In genomic region chr7:16192315-16192714, GRCm38 (mm10) we compare ENCODE assay signal across 8 mouse cellular contexts. TPM values are rescaled to one million over a fixed set of nuclear protein-coding genes. Genes with fewer than 3 reads are reported as not detected.
DNase-seq lines count a peak whose midpoint lies in the region; ATAC-seq and TF ChIP-seq lines count a peak whose summit lies in the region.

No protein-coding gene starts in this region.

- no peaks in the 10 kb centered on the region for H3K9me3 ChIP-seq in G1E (replicated peaks)
- no peaks in the 10 kb centered on the region for H3K9me3 ChIP-seq in forebrain, embryonic 14.5 days (replicated peaks; ENCODE audit: control insufficient read depth, low read length)
- no peaks in the 10 kb centered on the region for H3K9me3 ChIP-seq in hindbrain, embryonic 13.5 days

- no peak overlapping the region for H3K4me2 ChIP-seq in forebrain, embryonic 14.5 days (ENCODE audit: low read length)
- no peak overlapping the region for H3K4me2 ChIP-seq in hindbrain, embryonic 13.5 days

- no peak for ATAC-seq in G1E (ENCODE audit: extremely low read depth, insufficient number of reproducible peaks, low FRiP score, poor library complexity, severe bottlenecking)
- ATAC-seq in forebrain, embryonic 14.5 days, result peak; percentile 72
- ATAC-seq in hindbrain, embryonic 13.5 days (ENCODE audit: low FRiP score), result peak; percentile 60

- TF ChIP-seq CTCF in G1E (IDR thresholded peaks at IDR 0.05; ENCODE audit: low read depth, low read length), result peak; percentile 61

- no peak overlapping the region for H3K4me3 ChIP-seq in G1E (ENCODE audit: low read depth, low read length)
- H3K4me3 ChIP-seq in forebrain, embryonic 14.5 days (ENCODE audit: low read depth, low read length), result no peak overlapping the region
- no peak overlapping the region for H3K4me3 ChIP-seq in hindbrain, embryonic 13.5 days

- H3K27me3 ChIP-seq in G1E (ENCODE audit: insufficient read depth, low read length), result peaks cover 8% of the 10 kb centered on the region; the same call in 1 of the 2 replicates
- H3K27me3 ChIP-seq in forebrain, embryonic 14.5 days (replicated peaks; ENCODE audit: control insufficient read depth, insufficient read depth, low read length), result no peaks in the 10 kb centered on the region
- peaks cover 6% of the 10 kb centered on the region; the same call in 1 of the 2 replicates for H3K27me3 ChIP-seq in hindbrain, embryonic 13.5 days

- peaks cover 7% of the 10 kb centered on the region for H3K4me1 ChIP-seq in G1E (ENCODE audit: insufficient read depth, low read depth, low read length)
- H3K4me1 ChIP-seq in forebrain, embryonic 14.5 days (ENCODE audit: control insufficient read depth, insufficient read depth, low read length), result no peaks in the 10 kb centered on the region
- 0 out of 2 replicates have a peak, but pooled peaks cover 3% of the 10 kb centered on the region for H3K4me1 ChIP-seq in hindbrain, embryonic 13.5 days (replicated peaks)

- no peak overlapping the region for H3K27ac ChIP-seq in forebrain, embryonic 14.5 days (ENCODE audit: low read depth, low read length)
- H3K27ac ChIP-seq in hindbrain, embryonic 13.5 days, result no peak overlapping the region

- peaks cover 13% of the 10 kb centered on the region for H3K36me3 ChIP-seq in G1E (replicated peaks)
- H3K36me3 ChIP-seq in forebrain, embryonic 14.5 days (ENCODE audit: control insufficient read depth, insufficient read depth, low read length), result peaks cover 6% of the 10 kb centered on the region
- H3K36me3 ChIP-seq in hindbrain, embryonic 13.5 days, result peaks cover 22% of the 10 kb centered on the region

- DNase-seq in G1E (ENCODE audit: low spot score), result peak; percentile 37
- DNase-seq in c-Kit-positive CD71-positive TER-119-positive erythroid progenitor cells, embryonic 14.5 days (ENCODE audit: low spot score), result peak; percentile 71
- peak; percentile 87 for DNase-seq in forebrain, embryonic 14.5 days (ENCODE audit: low spot score)
- DNase-seq in layer of hippocampus, postnatal 14 days (ENCODE audit: low spot score in 2 of 2), result peak; percentile 82 to 88
- DNase-seq in lung, postnatal 4 days, result peak; percentile 62 to 81
- peak; percentile 86 for DNase-seq in right cerebral cortex, adult 2 months (ENCODE audit: low spot score in 2 of 2)
- DNase-seq in urinary bladder, postnatal 10 days (ENCODE audit: low spot score), result peak; percentile 45

- H3K9ac ChIP-seq in forebrain, embryonic 14.5 days (ENCODE audit: low read length), result no peak overlapping the region
- 0 out of 2 replicates have a peak overlapping the region, but pooled peaks have one; percentile 19 for H3K9ac ChIP-seq in hindbrain, embryonic 13.5 days

- 16% methylated on average over 5 of the region's 5 CpGs for WGBS in forebrain, embryonic 14.5 days
- 18% methylated on average over 5 of the region's 5 CpGs for WGBS in hindbrain, embryonic 13.5 days

RNA-seq across cellular contexts. Expression of gene Meis3, which starts 17.4 kb away (rescaled TPM):
- total RNA-seq in G1E (2014; fragmentation: Nextera tagmentation) (0.60 and 3.6 TPM in 2 replicates), G1E (2017) (1.9 and 2.2 TPM in 2 replicates)
- polyA plus RNA-seq in G1E (2012), result 1.8 and 2.6 TPM in 2 replicates
- polyA plus RNA-seq in forebrain, embryonic 14.5 days (2014; fragmentation: Nextera tagmentation; extraction: Ambion mirVana), result 88.8 and 97.6 TPM in 2 replicates
- 147 and 160 TPM in 2 replicates for polyA plus RNA-seq in hindbrain, embryonic 13.5 days (2015; fragmentation: Nextera tagmentation; extraction: Ambion mirVana)
- 10 to 100 TPM; 38.0 to 42.5 TPM for total RNA-seq in layer of hippocampus, postnatal 14 days (2021)

RNA-seq across cellular contexts. Expression of gene Dhx34, which starts 29.5 kb away (rescaled TPM):
- total RNA-seq in G1E (2014; fragmentation: Nextera tagmentation), result 9.6 and 10.7 TPM in 2 replicates
- total RNA-seq in G1E (2017), result 6.9 and 8.8 TPM in 2 replicates
- polyA plus RNA-seq in G1E (2012), result 25.1 and 26.6 TPM in 2 replicates
- polyA plus RNA-seq in forebrain, embryonic 14.5 days (2014; fragmentation: Nextera tagmentation; extraction: Ambion mirVana), result 9.4 and 10.8 TPM in 2 replicates
- 13.5 and 13.8 TPM in 2 replicates for polyA plus RNA-seq in hindbrain, embryonic 13.5 days (2015; fragmentation: Nextera tagmentation; extraction: Ambion mirVana)
- total RNA-seq in layer of hippocampus, postnatal 14 days (2021), result 10 to 100 TPM in 1 of 2 experiments, 1 to 10 TPM in 1; 9.4 to 12.5 TPM

RNA-seq across cellular contexts. Expression of gene C5ar2, which starts 51.6 kb away (rescaled TPM):
- total RNA-seq in G1E (2014; fragmentation: Nextera tagmentation), result 0.23 and 0.63 TPM in 2 replicates
- total RNA-seq in G1E (2017), result 0.12 and 0.27 TPM in 2 replicates
- 0.02 TPM in 2 replicates for polyA plus RNA-seq in G1E (2012)
- not detected in 2 replicates for polyA plus RNA-seq in forebrain, embryonic 14.5 days (2014; fragmentation: Nextera tagmentation; extraction: Ambion mirVana)
- polyA plus RNA-seq in hindbrain, embryonic 13.5 days (2015; fragmentation: Nextera tagmentation; extraction: Ambion mirVana), result 0.08 and 0.14 TPM in 2 replicates
- under 1 TPM; 0.48 to 0.55 TPM for total RNA-seq in layer of hippocampus, postnatal 14 days (2021)

Comparison
In these comparisons a context has a peak if more than half of its experiments do, and no peak if none do; other contexts are left out.
1. DNase-seq: peak in every context shown above with its lines; median percentile 87 in forebrain, embryonic 14.5 days; 86 in right cerebral cortex, adult 2 months; 85 in layer of hippocampus, postnatal 14 days; 72 in lung, postnatal 4 days; 71 in c-Kit-positive CD71-positive TER-119-positive erythroid progenitor cells, embryonic 14.5 days; 45 in urinary bladder, postnatal 10 days; 37 in G1E.
2. RNA of gene Meis3, which starts 17.4 kb away (polyA plus RNA-seq): 147 to 160 TPM in hindbrain, embryonic 13.5 days and 88.8 to 97.6 TPM in forebrain, embryonic 14.5 days; 1.8 to 2.6 TPM in G1E; every median in the first group is over 10 times any median in the second.